Mouse (Mus musculus) forebrain, postnatal 0 days (tissue): ENCODE data around the gene Gnaq. TPM values are rescaled to one million over a fixed set of nuclear protein-coding genes. Genes with fewer than 3 reads are reported as not detected.

Experiments used
- ATAC-seq: fragments of 200-750 bp; cut with Nextera tagmentation; 2 replicates; pipeline ENCODE4 v1.8.0; 2017; ENCODE audit warnings: mild to moderate bottlenecking, moderate library complexity
- DNase-seq: peaks from one replicate; pipeline ENCODE4 v3.0.0-alpha.2; 2015
- H3K27ac ChIP-seq: fragments of 300-500 bp; sonication (generic); 2 replicates; pipeline ENCODE4 v1.5.1; 2014; ENCODE audit warnings: low read depth, mild to moderate bottlenecking, antibody characterized with exemption, low read length, moderate library complexity, mixed read lengths
- H3K27me3 ChIP-seq: fragments of 300-500 bp; sonication (generic); 2 replicates; pipeline ENCODE4 v1.6.1; 2014; ENCODE audit warnings: mild to moderate bottlenecking, low read length, mixed read lengths; ENCODE audit not compliant: insufficient read depth
- H3K36me3 ChIP-seq: fragments of 300-500 bp; sonication (generic); 2 replicates; pipeline ENCODE4 v1.6.1; 2014; ENCODE audit warnings: mild to moderate bottlenecking, moderate library complexity; ENCODE audit not compliant: insufficient read depth
- H3K4me1 ChIP-seq: fragments of 300-500 bp; sonication (generic); 2 replicates; pipeline ENCODE4 v1.6.1; 2014; ENCODE audit warnings: antibody characterized with exemption; ENCODE audit not compliant: insufficient read depth
- H3K4me2 ChIP-seq: fragments of 300-500 bp; sonication (generic); 2 replicates; pipeline ENCODE4 v1.6.1; 2014; ENCODE audit warnings: low read depth, mild to moderate bottlenecking, moderate library complexity
- H3K4me3 ChIP-seq: fragments of 300-500 bp; sonication (generic); 2 replicates; pipeline ENCODE4 v1.5.1; 2014; ENCODE audit warnings: low read depth, low read length, mixed read lengths
- H3K9ac ChIP-seq: fragments of 300-500 bp; sonication (generic); 2 replicates; pipeline ENCODE4 v1.6.1; 2014; ENCODE audit warnings: mild to moderate bottlenecking
- H3K9me3 ChIP-seq: fragments of 300-500 bp; sonication (generic); 2 replicates; pipeline ENCODE4 v1.6.1; 2016; ENCODE audit warnings: low read length
- CTCF ChIP-seq: sonication (generic); IDR thresholded peaks from 2 replicates; pipeline ENCODE4 v1.5.1; 2016; ENCODE audit warnings: antibody characterized with exemption, control low read depth, low read depth
- WGBS: fragments of 180-500 bp; shearing (Covaris S2); extraction: QIAGEN DNeasy Blood & Tissue Kit; methylation state at CpG from one replicate; pipeline ENCODE4 v1.1.7; 2014; 5-methylcytosine and 5-hydroxymethylcytosine counted together
- polyA plus RNA-seq: library from polyadenylated mRNA; unstranded; fragments of >200 nt; fragmentation: Nextera tagmentation; extraction: Ambion mirVana; gene quantifications from 2 replicates; pipeline ENCODE4 v1.2.1, GENCODE M21; 2015
- total RNA-seq: library from RNA; depleted of rRNA; stranded (reverse); fragments of >200 nt; gene quantifications from 2 replicates; pipeline ENCODE4 v1.2.3, GENCODE M21; 2014

The Gnaq gene
- total and polyA plus RNA-seq, 2 experiments from 2014 or later, result 94.2 to 143 TPM

DNA sequence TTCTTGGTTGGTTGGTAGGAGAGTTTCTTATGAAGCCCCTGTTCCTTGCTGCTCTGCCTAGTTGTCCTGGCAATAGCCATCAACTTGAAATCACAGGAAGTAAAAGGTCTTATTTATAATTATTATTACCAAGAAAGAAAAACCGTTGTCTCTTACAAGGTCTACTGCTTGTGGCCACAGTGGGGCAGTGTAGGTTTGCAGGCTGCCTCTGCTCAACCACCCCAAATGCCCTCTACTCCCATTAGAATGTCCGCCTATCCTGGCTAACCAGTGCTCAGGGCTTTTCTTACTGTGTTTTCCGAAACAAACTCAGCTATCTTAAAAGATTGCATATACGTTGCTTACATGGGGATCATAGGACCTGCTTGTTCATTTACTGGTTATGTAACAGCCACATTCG is 226.3 kb downstream of the Gnaq start:
- peak; percentile 62 for TF ChIP-seq CTCF
- peak; percentile 75 for ATAC-seq
- H3K4me1 ChIP-seq, result no peaks in the 10 kb centered on the region
- H3K9ac ChIP-seq, result no peak overlapping the region
- H3K4me3 ChIP-seq, result no peak overlapping the region
- 63% methylated on average over 5 of the region's 5 CpGs for WGBS
- no peaks in the 10 kb centered on the region for H3K27me3 ChIP-seq
- peak; percentile 24 for DNase-seq
- H3K36me3 ChIP-seq, result no peaks in the 10 kb centered on the region; the same call in 1 of the 2 replicates
- no peaks in the 10 kb centered on the region for H3K9me3 ChIP-seq
- no peak overlapping the region for H3K4me2 ChIP-seq
- H3K27ac ChIP-seq, result no peak overlapping the region

GRCm38 (mm10) chr19:16366465-16367063 is 233.9 kb downstream of the Gnaq start:
- Histone ChIP-seq H3K4me2 (no peak overlapping the region), H3K27me3 (no peaks in the 10 kb centered on the region), H3K4me3 (no peak overlapping the region), H3K27ac (no peak overlapping the region), H3K4me1 (peaks cover 3% of the 10 kb centered on the region; the same call in 1 of the 2 replicates), H3K36me3 (no peaks in the 10 kb centered on the region; the same call in 1 of the 2 replicates), H3K9me3 (no peaks in the 10 kb centered on the region), H3K9ac (no peak overlapping the region)
- TF ChIP-seq CTCF, result no peak
- 53% methylated on average over 7 of the region's 7 CpGs for WGBS
- ATAC-seq, result peak; percentile 21; the same call in 1 of the 2 replicates
- no peak for DNase-seq

DNA sequence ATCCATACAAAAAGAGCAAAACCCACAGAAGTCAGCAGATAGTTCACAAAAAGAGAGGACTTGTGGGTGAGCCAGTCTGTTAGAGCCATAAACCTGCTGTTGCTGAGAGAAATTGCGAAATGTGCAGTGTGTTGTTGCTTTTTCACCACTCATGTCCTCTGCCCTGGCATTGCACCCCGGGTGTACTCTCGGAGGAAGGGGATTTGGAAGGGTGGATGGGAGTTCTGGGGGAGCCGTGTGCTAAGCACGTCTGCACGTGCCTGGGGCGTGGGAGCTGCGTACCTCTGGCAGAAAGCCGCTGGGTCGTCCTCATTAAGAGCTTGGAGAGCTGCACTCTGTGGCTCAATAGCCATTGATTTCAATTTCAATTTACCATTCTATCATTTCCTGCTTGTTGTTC is 234.6 kb downstream of the Gnaq start:
- TF ChIP-seq CTCF, result no peak
- Histone ChIP-seq H3K9ac (no peak overlapping the region), H3K27ac (no peak overlapping the region), H3K4me2 (no peak overlapping the region), H3K4me1 (peaks cover 3% of the 10 kb centered on the region; the same call in 1 of the 2 replicates), H3K4me3 (no peak overlapping the region), H3K36me3 (no peaks in the 10 kb centered on the region), H3K9me3 (no peaks in the 10 kb centered on the region), H3K27me3 (no peaks in the 10 kb centered on the region)
- DNase-seq (no peak), ATAC-seq (peak; percentile 64)
- WGBS, result 28% methylated on average over 10 of the region's 10 CpGs

DNA sequence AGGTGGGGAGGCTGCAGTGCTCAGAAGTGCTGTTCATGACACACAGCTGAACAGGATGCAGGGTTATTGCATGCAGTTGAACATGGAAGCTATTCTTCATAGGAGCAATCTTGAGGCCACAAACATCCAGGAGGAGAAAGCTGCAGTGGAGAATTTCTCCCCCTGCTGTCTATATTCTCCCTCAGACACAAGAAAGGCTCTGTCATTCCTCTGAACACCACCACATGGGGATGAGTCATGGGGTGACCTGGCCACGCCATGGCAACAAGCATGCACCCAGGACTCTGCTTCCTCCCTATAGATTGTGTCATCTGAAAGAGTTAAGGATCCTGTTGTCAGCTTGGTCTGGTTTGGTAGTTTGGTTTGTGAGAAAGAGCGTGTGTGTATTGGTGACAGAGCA is 239.0 kb downstream of the Gnaq start:
- no peak for DNase-seq
- WGBS, result 86% methylated on average over 2 of the region's 2 CpGs
- Histone ChIP-seq H3K9me3 (no peaks in the 10 kb centered on the region), H3K36me3 (no peaks in the 10 kb centered on the region), H3K27me3 (no peaks in the 10 kb centered on the region), H3K27ac (no peak overlapping the region), H3K4me2 (no peak overlapping the region), H3K9ac (no peak overlapping the region), H3K4me1 (peaks cover 3% of the 10 kb centered on the region; the same call in 1 of the 2 replicates), H3K4me3 (no peak overlapping the region)
- ATAC-seq, result no peak
- TF ChIP-seq CTCF, result no peak

- no peak for TF ChIP-seq CTCF
- WGBS, result 67% methylated on average over 9 of the region's 9 CpGs
- Histone ChIP-seq H3K9me3 (no peaks in the 10 kb centered on the region), H3K27ac (no peak overlapping the region), H3K4me1 (0 out of 2 replicates have a peak, but pooled peaks cover 3% of the 10 kb centered on the region), H3K36me3 (no peaks in the 10 kb centered on the region), H3K9ac (no peak overlapping the region), H3K4me2 (no peak overlapping the region), H3K27me3 (no peaks in the 10 kb centered on the region), H3K4me3 (no peak overlapping the region)
- peak; percentile 44; the same call in 1 of the 2 replicates for ATAC-seq
- no peak for DNase-seq
Observed at GRCm38 (mm10) chr19:16372752-16373486, 240.3 kb downstream of the Gnaq start.

DNA sequence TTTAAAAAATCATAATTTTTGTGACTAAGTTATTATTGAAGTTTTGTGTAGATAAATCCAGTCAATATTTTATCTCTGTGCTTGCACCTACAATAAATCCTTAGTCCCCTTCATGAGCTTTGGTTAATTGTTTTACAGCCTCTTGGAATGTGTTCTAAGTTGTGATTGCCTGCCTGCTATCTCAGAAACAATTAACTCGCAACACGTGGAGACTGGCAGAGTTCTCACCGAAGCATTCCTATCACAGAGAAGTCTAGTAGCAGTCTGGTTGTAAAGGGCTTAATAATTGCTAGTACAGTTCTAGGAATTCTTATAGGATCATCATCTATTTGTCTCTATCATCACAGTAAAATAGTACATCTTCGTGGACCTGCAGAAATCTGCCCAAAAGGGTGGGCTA is 243.2 kb downstream of the Gnaq start:
- Histone ChIP-seq H3K27me3 (no peaks in the 10 kb centered on the region), H3K4me2 (no peak overlapping the region), H3K9ac (no peak overlapping the region), H3K4me1 (no peaks in the 10 kb centered on the region), H3K4me3 (no peak overlapping the region), H3K36me3 (peaks cover 13% of the 10 kb centered on the region; the same call in 1 of the 2 replicates), H3K27ac (no peak overlapping the region), H3K9me3 (no peaks in the 10 kb centered on the region)
- TF ChIP-seq CTCF, result no peak
- DNase-seq (no peak), ATAC-seq (no peak)
- WGBS, result 63% methylated on average over 4 of the region's 4 CpGs

DNA sequence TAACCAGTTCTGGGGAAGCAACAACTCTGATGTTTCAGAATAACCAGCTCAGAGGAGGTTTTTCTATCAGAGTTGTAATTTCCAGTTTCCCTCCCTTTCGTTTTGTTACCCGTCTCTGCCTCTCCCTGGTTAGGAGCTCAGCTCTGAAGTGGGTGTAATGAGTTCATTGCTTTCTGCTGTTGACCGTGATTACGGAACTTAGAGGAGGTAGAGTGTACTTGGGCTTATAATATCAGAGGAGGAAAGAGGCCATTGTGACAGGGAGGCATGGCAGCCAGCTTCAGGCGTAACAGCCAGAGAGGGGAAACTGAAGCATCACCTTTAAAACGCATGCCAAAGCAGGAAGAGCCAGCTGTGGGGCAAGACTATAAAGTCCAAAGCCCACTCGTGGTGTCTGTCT is 245.9 kb downstream of the Gnaq start:
- no peak for TF ChIP-seq CTCF
- 87% methylated on average over 7 of the region's 7 CpGs for WGBS
- Histone ChIP-seq H3K27me3 (no peaks in the 10 kb centered on the region), H3K4me2 (no peak overlapping the region), H3K27ac (no peak overlapping the region), H3K9me3 (no peaks in the 10 kb centered on the region), H3K4me3 (no peak overlapping the region), H3K9ac (no peak overlapping the region), H3K36me3 (peaks cover 13% of the 10 kb centered on the region; the same call in 1 of the 2 replicates), H3K4me1 (no peaks in the 10 kb centered on the region)
- no peak for ATAC-seq
- no peak for DNase-seq
